Mouse (Mus musculus): ENCODE results near the gene Cit.

Gene Cit

GRCm38 (mm10) chr5:115850250-115851028 lies 5.4 kb downstream of the Cit start:
- no peak for DNase-seq (ENCODE audit: low read depth, low spot score)

GRCm38 (mm10) chr5:115851029-115851365 lies 5.9 kb downstream of the Cit start:
- DNase-seq (ENCODE audit: low read depth, low spot score) = peak; percentile 57

GRCm38 (mm10) chr5:115852431-115852830 lies 7.4 kb downstream of the Cit start:
- DNase-seq (ENCODE audit: low read depth, low spot score) = no peak

GRCm38 (mm10) chr5:115853691-115854090 lies 8.6 kb downstream of the Cit start:
- DNase-seq (ENCODE audit: low read depth, low spot score) = no peak

GRCm38 (mm10) chr5:115854370-115854769 lies 9.3 kb downstream of the Cit start:
- DNase-seq (ENCODE audit: low read depth, low spot score) = no peak

GRCm38 (mm10) chr5:115858652-115859051 lies 13.6 kb downstream of the Cit start:
- peak; percentile 45 for DNase-seq (ENCODE audit: low read depth, low spot score)

GRCm38 (mm10) chr5:115859461-115859860 lies 14.4 kb downstream of the Cit start:
- DNase-seq (ENCODE audit: low read depth, low spot score) = no peak

GRCm38 (mm10) chr5:115861991-115862390 lies 16.9 kb downstream of the Cit start:
- DNase-seq (ENCODE audit: low read depth, low spot score) = no peak

GRCm38 (mm10) chr5:115862439-115862838 lies 17.4 kb downstream of the Cit start:
- no peak for DNase-seq (ENCODE audit: low read depth, low spot score)

GRCm38 (mm10) chr5:115866296-115866695 lies 21.2 kb downstream of the Cit start:
- no peak for DNase-seq (ENCODE audit: low read depth, low spot score)

- no peak for DNase-seq (ENCODE audit: low read depth, low spot score)
Measured at GRCm38 (mm10) chr5:115868540-115868939, 23.5 kb downstream of the Cit start.

GRCm38 (mm10) chr5:115869198-115869597 lies 24.1 kb downstream of the Cit start:
- no peak for DNase-seq (ENCODE audit: low read depth, low spot score)

GRCm38 (mm10) chr5:115871153-115871552 lies 26.1 kb downstream of the Cit start:
- peak; percentile 69 for DNase-seq (ENCODE audit: low read depth, low spot score)

GRCm38 (mm10) chr5:115872106-115872505 lies 27.0 kb downstream of the Cit start:
- no peak for DNase-seq (ENCODE audit: low read depth, low spot score)

GRCm38 (mm10) chr5:115872956-115873355 lies 27.9 kb downstream of the Cit start:
- DNase-seq (ENCODE audit: low read depth, low spot score) = no peak

- DNase-seq (ENCODE audit: low read depth, low spot score) = no peak
Measured at GRCm38 (mm10) chr5:115877425-115877824, 32.3 kb downstream of the Cit start.

GRCm38 (mm10) chr5:115882165-115882564 lies 37.1 kb downstream of the Cit start:
- no peak for DNase-seq (ENCODE audit: low read depth, low spot score)

GRCm38 (mm10) chr5:115884429-115884828 lies 39.4 kb downstream of the Cit start:
- no peak for DNase-seq (ENCODE audit: low read depth, low spot score)

- DNase-seq (ENCODE audit: low read depth, low spot score) = no peak
Measured at GRCm38 (mm10) chr5:115893772-115894171, 48.7 kb downstream of the Cit start.

GRCm38 (mm10) chr5:115897036-115897435 lies 52.0 kb downstream of the Cit start:
- no peak for DNase-seq (ENCODE audit: low read depth, low spot score)

- peak; percentile 92 for DNase-seq (ENCODE audit: low read depth, low spot score)
Measured at GRCm38 (mm10) chr5:115907037-115908009, 62.2 kb downstream of the Cit start.

- peak; percentile 93 for DNase-seq (ENCODE audit: low read depth, low spot score)
Measured at GRCm38 (mm10) chr5:115908251-115908650, 63.2 kb downstream of the Cit start.

GRCm38 (mm10) chr5:115908699-115909098 lies 63.6 kb downstream of the Cit start:
- no peak for DNase-seq (ENCODE audit: low read depth, low spot score)

All from brain, adult 2 months (tissue).